In the genomic region with DNA sequence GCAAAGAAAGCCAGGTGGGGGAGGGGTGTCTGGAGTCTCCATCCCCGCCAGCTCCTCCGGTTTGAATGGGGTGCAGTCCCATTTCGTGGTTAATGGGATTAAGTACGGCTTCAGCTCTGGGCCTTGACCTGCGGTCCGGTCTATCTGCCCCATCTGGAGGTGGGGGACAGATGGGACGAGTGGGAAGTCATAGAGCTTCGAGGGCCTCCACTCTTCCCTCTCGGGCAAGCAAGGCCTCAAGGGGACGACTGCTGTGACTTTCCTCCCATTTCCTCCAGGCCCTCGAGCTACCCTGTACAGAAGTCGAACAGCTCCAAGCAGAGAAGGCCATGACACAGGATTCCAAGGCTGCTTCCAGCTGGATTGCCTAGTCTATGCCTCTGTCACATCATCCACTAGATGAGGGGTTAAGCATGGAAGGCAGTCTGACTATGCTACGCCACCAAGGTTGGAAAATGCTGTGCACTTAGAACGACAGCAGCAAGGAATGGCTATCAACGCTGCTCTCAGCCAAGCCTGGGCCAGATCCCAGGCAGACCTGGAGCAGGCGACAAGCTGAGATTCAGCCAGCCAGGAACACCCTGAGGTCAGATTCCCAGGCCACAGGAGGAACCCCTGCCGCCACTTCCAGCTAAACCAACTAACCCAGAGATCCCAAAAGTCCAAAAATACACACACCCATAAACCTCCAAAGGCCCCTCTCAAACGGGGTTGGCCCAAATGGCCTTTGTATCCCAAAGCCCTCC, we compare ENCODE assay signal across 8 mouse cellular contexts. TPM values are rescaled to one million over a fixed set of nuclear protein-coding genes. Genes with fewer than 3 reads are reported as not detected.
DNase-seq lines count a peak whose midpoint lies in the region; TF ChIP-seq lines count a peak whose summit lies in the region.

No protein-coding gene starts in this region.

- TF ChIP-seq POLR2A in cortical plate, adult 2 months (IDR thresholded peaks at IDR 0.05; ENCODE audit: extremely low read depth, insufficient read depth, low read length), result no peak
- 0 out of 2 replicates have a peak, but pooled peaks have one; percentile 1 for TF ChIP-seq POLR2A in lung, adult 2 months (IDR thresholded peaks at IDR 0.05; ENCODE audit: borderline replicate concordance, extremely low read depth, low read depth, low read length)

- peak; percentile 40 to 47 for DNase-seq in left cerebral cortex, postnatal 25 days (ENCODE audit: low spot score in 2 of 2)
- DNase-seq in left cerebral cortex, adult 11 months (ENCODE audit: low spot score), result no peak
- peak; percentile 82 to 85 for DNase-seq in heart, adult 18-20 months
- peak; percentile 48 for DNase-seq in kidney, adult 11 months
- peak; percentile 49 for DNase-seq in lung, adult 2 months
- peak; percentile 68 for DNase-seq in retina, postnatal 1 day
- DNase-seq in testis, postnatal 10 days (ENCODE audit: low spot score), result no peak

- WGBS in lung, adult 2 months, result 29% methylated on average over 18 of the region's 18 CpGs

- H3K27ac ChIP-seq in cortical plate, adult 2 months (ENCODE audit: insufficient read depth, low read length), result peak overlapping the region; percentile 79

- H3K4me3 ChIP-seq in cortical plate, adult 2 months (ENCODE audit: insufficient read depth, low read length), result peak overlapping the region; percentile 95
- H3K4me3 ChIP-seq in lung, adult 2 months (replicated peaks; ENCODE audit: extremely low read depth, low read depth, low read length), result peak overlapping the region; percentile 81

- TF ChIP-seq CTCF in cortical plate, adult 2 months (IDR thresholded peaks at IDR 0.05; ENCODE audit: extremely low read depth, insufficient read depth, low read length), result no peak
- TF ChIP-seq CTCF in lung, adult 2 months (IDR thresholded peaks at IDR 0.05; ENCODE audit: insufficient read depth, low read length), result no peak

- peaks cover 11% of the 10 kb centered on the region for H3K4me1 ChIP-seq in cortical plate, adult 2 months (ENCODE audit: control insufficient read depth, insufficient read depth, low read length)
- H3K4me1 ChIP-seq in lung, adult 2 months (ENCODE audit: control insufficient read depth, insufficient read depth, low read length), result peaks cover 28% of the 10 kb centered on the region

- intact Hi-C loops in left cerebral cortex, postnatal 25 days (cut with DNase I), result loop anchor here (2.0 kb wide), 1 partner anchor 44 kb away; no protein-coding TSS in a partner anchor

RNA-seq across cellular contexts. Expression of a gene that starts 4.3 kb away (rescaled TPM):
- 100 to 1,000 TPM; 114 to 125 TPM for total RNA-seq in left cerebral cortex, postnatal 25 days (2021)
- polyA plus RNA-seq in cortical plate, adult 2 months (2012; rRNA removed), result 29.6 and 31.7 TPM in 2 replicates
- total RNA-seq in heart, adult 18-20 months (2021), result 10 to 100 TPM; 39.2 to 48.2 TPM
- 60.1 and 87.1 TPM in 2 replicates for polyA plus RNA-seq in lung, adult 2 months (2012; rRNA removed)

Comparison
In these comparisons a context has a peak if more than half of its experiments do, and no peak if none do; other contexts are left out.
1. DNase-seq: peak in left cerebral cortex, postnatal 25 days (2 of 2), heart, adult 18-20 months (2 of 2), kidney, adult 11 months (single experiment), lung, adult 2 months (single experiment) and retina, postnatal 1 day (single experiment); none in left cerebral cortex, adult 11 months (single experiment) and testis, postnatal 10 days (single experiment).